Mouse (Mus musculus): ENCODE measurements around the gene Rnf151. TPM values are rescaled to one million over a fixed set of nuclear protein-coding genes. Genes with fewer than 3 reads are reported as not detected.
"Not testable (repeated sequence)": the region's sequence is repeated elsewhere in the genome, so short reads cannot be mapped to it uniquely, and the experiment has no call there.

The Rnf151 gene
- polyA plus RNA-seq, 1 experiment: not detected

- peak overlapping the region; percentile 19 for H3K4me3 ChIP-seq (ENCODE audit: insufficient read depth, low read depth, low read length)
- H3K4me1 ChIP-seq (ENCODE audit: control insufficient read depth, insufficient read depth, insufficient read length, low read length): 0 out of 2 replicates have a peak, but pooled peaks cover 2% of the 10 kb centered on the region
- no peak overlapping the region for H3K27ac ChIP-seq (replicated peaks; ENCODE audit: low read depth, low read length)
Observed at GRCm38 (mm10) chr17:24722220-24722924, 4.5 kb upstream of the Rnf151 start.

- not testable (repeated sequence) for H3K27ac ChIP-seq (replicated peaks; ENCODE audit: low read depth, low read length); H3K4me1 ChIP-seq (ENCODE audit: control insufficient read depth, insufficient read depth, insufficient read length, low read length)
- H3K4me3 ChIP-seq (ENCODE audit: insufficient read depth, low read depth, low read length): peak overlapping the region; percentile 17
Observed at GRCm38 (mm10) chr17:24721383-24721955, 3.6 kb upstream of the Rnf151 start.

- H3K27ac ChIP-seq (replicated peaks; ENCODE audit: low read depth, low read length): peak overlapping the region; percentile 30; the same call in 1 of the 2 replicates
- peak overlapping the region; percentile 65 for H3K4me3 ChIP-seq (ENCODE audit: insufficient read depth, low read depth, low read length)
- not testable (repeated sequence) for H3K4me1 ChIP-seq (ENCODE audit: control insufficient read depth, insufficient read depth, insufficient read length, low read length)
Observed at GRCm38 (mm10) chr17:24720616-24721015, 2.8 kb upstream of the Rnf151 start.

- Histone ChIP-seq H3K4me1 (ENCODE audit: control insufficient read depth, insufficient read depth, insufficient read length, low read length) (0 out of 2 replicates have a peak, but pooled peaks cover 2% of the 10 kb centered on the region), H3K4me3 (ENCODE audit: insufficient read depth, low read depth, low read length) (peak overlapping the region; percentile 97), H3K27ac (replicated peaks; ENCODE audit: low read depth, low read length) (peak overlapping the region; percentile 78)
Observed at GRCm38 (mm10) chr17:24719494-24720222, 1.8 kb upstream of the Rnf151 start.

GRCm38 (mm10) chr17:24718938-24719337 lies 1.1 kb upstream of the Rnf151 start:
- H3K4me1 ChIP-seq (ENCODE audit: control insufficient read depth, insufficient read depth, insufficient read length, low read length); H3K27ac ChIP-seq (replicated peaks; ENCODE audit: low read depth, low read length): not testable (repeated sequence)
- peak overlapping the region; percentile 97 for H3K4me3 ChIP-seq (ENCODE audit: insufficient read depth, low read depth, low read length)

GRCm38 (mm10) chr17:24716166-24716682 lies 1.6 kb downstream of the Rnf151 start:
- Histone ChIP-seq H3K4me1 (ENCODE audit: control insufficient read depth, insufficient read depth, insufficient read length, low read length) (0 out of 2 replicates have a peak, but pooled peaks cover 2% of the 10 kb centered on the region), H3K4me3 (ENCODE audit: insufficient read depth, low read depth, low read length) (no peak overlapping the region), H3K27ac (replicated peaks; ENCODE audit: low read depth, low read length) (no peak overlapping the region)

- H3K4me1 ChIP-seq (ENCODE audit: control insufficient read depth, insufficient read depth, insufficient read length, low read length): 0 out of 2 replicates have a peak, but pooled peaks cover 2% of the 10 kb centered on the region
- H3K4me3 ChIP-seq (ENCODE audit: insufficient read depth, low read depth, low read length): no peak overlapping the region
- no peak overlapping the region for H3K27ac ChIP-seq (replicated peaks; ENCODE audit: low read depth, low read length)
Observed at GRCm38 (mm10) chr17:24715556-24715955, 2.3 kb downstream of the Rnf151 start.

GRCm38 (mm10) chr17:24708646-24709045 lies 9.2 kb downstream of the Rnf151 start:
- H3K4me3 ChIP-seq (ENCODE audit: insufficient read depth, low read depth, low read length): no peak overlapping the region

GRCm38 (mm10) chr17:24707801-24708425 lies 9.9 kb downstream of the Rnf151 start:
- Histone ChIP-seq H3K4me3 (ENCODE audit: insufficient read depth, low read depth, low read length) (peak overlapping the region; percentile 72), H3K4me1 (ENCODE audit: control insufficient read depth, insufficient read depth, insufficient read length, low read length) (0 out of 2 replicates have a peak, but pooled peaks cover 3% of the 10 kb centered on the region), H3K27ac (replicated peaks; ENCODE audit: low read depth, low read length) (peak overlapping the region; percentile 63)

More at GRCm38 (mm10) chr17:24708646-24709045, 9.2 kb downstream of the Rnf151 start:
- H3K27ac ChIP-seq (replicated peaks; ENCODE audit: low read depth, low read length): no peak overlapping the region
- 0 out of 2 replicates have a peak, but pooled peaks cover 3% of the 10 kb centered on the region for H3K4me1 ChIP-seq (ENCODE audit: control insufficient read depth, insufficient read depth, insufficient read length, low read length)

- Histone ChIP-seq H3K27ac (replicated peaks; ENCODE audit: low read depth, low read length) (peak within 1 kb of the TSS; percentile 70), H3K4me1 (ENCODE audit: control insufficient read depth, insufficient read depth, insufficient read length, low read length) (0 out of 2 replicates have a peak, but pooled peaks cover 3% of the 10 kb centered on the region), H3K4me3 (ENCODE audit: insufficient read depth, low read depth, low read length) (peak within 1 kb of the TSS; percentile 72)
Observed at GRCm38 (mm10) chr17:24706982-24707800, 10.7 kb downstream of the Rnf151 start, which contains the start of gene Tbl3. Tbl3 (minus strand) TSS chr17:24707660.

GRCm38 (mm10) chr17:24705821-24706220 lies 12.0 kb downstream of the Rnf151 start:
- 0 out of 2 replicates have a peak, but pooled peaks cover 3% of the 10 kb centered on the region for H3K4me1 ChIP-seq (ENCODE audit: control insufficient read depth, insufficient read depth, insufficient read length, low read length)
- H3K27ac ChIP-seq (replicated peaks; ENCODE audit: low read depth, low read length): no peak overlapping the region
- H3K4me3 ChIP-seq (ENCODE audit: insufficient read depth, low read depth, low read length): no peak overlapping the region

- H3K4me3 ChIP-seq (ENCODE audit: insufficient read depth, low read depth, low read length): no peak overlapping the region
- H3K4me1 ChIP-seq (ENCODE audit: control insufficient read depth, insufficient read depth, insufficient read length, low read length): no peaks in the 10 kb centered on the region
- H3K27ac ChIP-seq (replicated peaks; ENCODE audit: low read depth, low read length): no peak overlapping the region
Observed at GRCm38 (mm10) chr17:24701251-24701650, 16.6 kb downstream of the Rnf151 start.

- no peak overlapping the region for H3K4me3 ChIP-seq (ENCODE audit: insufficient read depth, low read depth, low read length)
- H3K4me1 ChIP-seq (ENCODE audit: control insufficient read depth, insufficient read depth, insufficient read length, low read length): peaks cover 3% of the 10 kb centered on the region; the same call in 1 of the 2 replicates
- H3K27ac ChIP-seq (replicated peaks; ENCODE audit: low read depth, low read length): no peak overlapping the region
Observed at GRCm38 (mm10) chr17:24699473-24699872, 18.4 kb downstream of the Rnf151 start.

GRCm38 (mm10) chr17:24698715-24699114 lies 19.1 kb downstream of the Rnf151 start:
- no peak overlapping the region for H3K4me3 ChIP-seq (ENCODE audit: insufficient read depth, low read depth, low read length)
- H3K4me1 ChIP-seq (ENCODE audit: control insufficient read depth, insufficient read depth, insufficient read length, low read length): peaks cover 3% of the 10 kb centered on the region; the same call in 1 of the 2 replicates
- no peak overlapping the region for H3K27ac ChIP-seq (replicated peaks; ENCODE audit: low read depth, low read length)
